Mouse (Mus musculus) ES-Bruce4 (cell line): ENCODE results near the gene Camsap2.

Experiments used
- CTCF ChIP-seq: IDR thresholded peaks from one replicate; pipeline ENCODE4 v1.8.1; 2011; ENCODE audit warnings: low read depth, low read length
- EP300 ChIP-seq: IDR thresholded peaks from 2 replicates; pipeline ENCODE4 v1.6.1; 2011; ENCODE audit warnings: low read depth, low read length; ENCODE audit not compliant: insufficient read depth
- POLR2A ChIP-seq: IDR thresholded peaks from one replicate; pipeline ENCODE4 v1.8.1; 2011; ENCODE audit warnings: low read length; ENCODE audit not compliant: insufficient read depth

GRCm38 (mm10) chr1:136365986-136366385 lies 20.1 kb upstream of the Camsap2 start:
- TF ChIP-seq CTCF (no peak), POLR2A (no peak), EP300 (no peak)
